In genomic region chr2:157462776-157463710, GRCm38 (mm10) we compare ENCODE assay signal across 8 mouse cellular contexts. TPM values are rescaled to one million over a fixed set of nuclear protein-coding genes. Genes with fewer than 3 reads are reported as not detected.
DNase-seq lines count a peak whose midpoint lies in the region; ATAC-seq and TF ChIP-seq lines count a peak whose summit lies in the region.

No protein-coding gene starts in this region.

- H3K4me2 ChIP-seq in forebrain, embryonic 14.5 days (ENCODE audit: low read length): 0 out of 2 replicates have a peak overlapping the region, but pooled peaks have one; percentile 42
- H3K4me2 ChIP-seq in liver, embryonic 13.5 days: no peak overlapping the region

- 0 out of 2 replicates have a peak, but pooled peaks have one; percentile 12 for ATAC-seq in forebrain, embryonic 14.5 days
- no peak for ATAC-seq in liver, embryonic 13.5 days (ENCODE audit: low read depth)

- H3K27me3 ChIP-seq in E14TG2a.4 (ENCODE audit: insufficient read depth, low read length): no peaks in the 10 kb centered on the region
- no peaks in the 10 kb centered on the region for H3K27me3 ChIP-seq in forebrain, embryonic 14.5 days (replicated peaks; ENCODE audit: control insufficient read depth, insufficient read depth, low read length)
- no peaks in the 10 kb centered on the region for H3K27me3 ChIP-seq in liver, embryonic 13.5 days

- peaks cover 81% of the 10 kb centered on the region for H3K36me3 ChIP-seq in E14TG2a.4 (ENCODE audit: insufficient read depth, low read length)
- H3K36me3 ChIP-seq in forebrain, embryonic 14.5 days (ENCODE audit: control insufficient read depth, insufficient read depth, low read length): peaks cover 66% of the 10 kb centered on the region
- H3K36me3 ChIP-seq in liver, embryonic 13.5 days: no peaks in the 10 kb centered on the region

- no peaks in the 10 kb centered on the region for H3K9me3 ChIP-seq in E14TG2a.4 (ENCODE audit: low read length)
- no peaks in the 10 kb centered on the region for H3K9me3 ChIP-seq in forebrain, embryonic 14.5 days (replicated peaks; ENCODE audit: control insufficient read depth, low read length)
- no peaks in the 10 kb centered on the region for H3K9me3 ChIP-seq in liver, embryonic 13.5 days (replicated peaks)

- peak overlapping the region; percentile 99 for H3K27ac ChIP-seq in forebrain, embryonic 14.5 days (ENCODE audit: low read depth, low read length)
- 0 out of 2 replicates have a peak overlapping the region, but pooled peaks have one; percentile 18 for H3K27ac ChIP-seq in liver, embryonic 13.5 days

- H3K4me3 ChIP-seq in E14TG2a.4 (replicated peaks; ENCODE audit: low read length): peak overlapping the region; percentile 69
- H3K4me3 ChIP-seq in forebrain, embryonic 14.5 days (ENCODE audit: low read depth, low read length): no peak overlapping the region
- H3K4me3 ChIP-seq in liver, embryonic 13.5 days (replicated peaks): no peak overlapping the region

- peaks cover 99% of the 10 kb centered on the region for H3K4me1 ChIP-seq in E14TG2a.4 (replicated peaks; ENCODE audit: low read depth, low read length)
- peaks cover 50% of the 10 kb centered on the region for H3K4me1 ChIP-seq in forebrain, embryonic 14.5 days (ENCODE audit: control insufficient read depth, insufficient read depth, low read length)
- peaks cover 20% of the 10 kb centered on the region for H3K4me1 ChIP-seq in liver, embryonic 13.5 days (replicated peaks)

- 22% methylated on average over 20 of the region's 20 CpGs for WGBS in forebrain, embryonic 14.5 days
- 54% methylated on average over 20 of the region's 20 CpGs for WGBS in liver, embryonic 13.5 days (ENCODE audit: insufficient replicate concordance)

- no peak for TF ChIP-seq CTCF in E14TG2a.4 (conservative IDR thresholded peaks at IDR 0.05; ENCODE audit: low read length)

- peak; percentile 3 for DNase-seq in cerebellum, adult 9-11 months
- no peak for DNase-seq in cerebellum, adult 11-12 months
- peak; percentile 91 for DNase-seq in forebrain, embryonic 14.5 days (ENCODE audit: low spot score)
- DNase-seq in liver, embryonic 13.5 days: no peak
- no peak for DNase-seq in adrenal gland, postnatal 14 days
- no peak for DNase-seq in thymus, postnatal 25 days
- DNase-seq in cerebellum, adult 18-20 months: no peak

- peak overlapping the region; percentile 68 for H3K9ac ChIP-seq in forebrain, embryonic 14.5 days (ENCODE audit: low read length)
- no peak overlapping the region for H3K9ac ChIP-seq in liver, embryonic 13.5 days

RNA-seq across cellular contexts. Expression of gene Src, which starts 44.8 kb away (rescaled TPM):
- polyA plus RNA-seq in forebrain, embryonic 14.5 days (2014; fragmentation: Nextera tagmentation; extraction: Ambion mirVana): 30.1 and 31.0 TPM in 2 replicates
- polyA plus RNA-seq in liver, embryonic 13.5 days (2015; fragmentation: Nextera tagmentation; extraction: Ambion mirVana): 2.0 TPM in 2 replicates
- 16.2 and 18.9 TPM in 2 replicates for total RNA-seq in adrenal gland, postnatal 14 days (2021)

Comparison
In these comparisons a context has a peak if more than half of its experiments do, and no peak if none do; other contexts are left out.
1. DNase-seq: peak in cerebellum, adult 9-11 months (single experiment) and forebrain, embryonic 14.5 days (single experiment); none in cerebellum, adult 11-12 months (single experiment), liver, embryonic 13.5 days (single experiment), adrenal gland, postnatal 14 days (single experiment), thymus, postnatal 25 days (single experiment) and cerebellum, adult 18-20 months (0 of 2).
2. RNA of gene Src, which starts 44.8 kb away (polyA plus RNA-seq): 30.1 to 31.0 TPM in forebrain, embryonic 14.5 days; 2.0 TPM in liver, embryonic 13.5 days; every median in the first group is over 10 times any median in the second.